Mouse (Mus musculus) erythroblast, embryonic 14.5 days (primary cell): ENCODE measurements around the gene Myl7. TPM values are rescaled to one million over a fixed set of nuclear protein-coding genes. Genes with fewer than 3 reads are reported as not detected.
"Not testable (repeated sequence)": the region's sequence is repeated elsewhere in the genome, so short reads cannot be mapped to it uniquely, and the experiment has no call there.

Experiments used
- H3K27me3 ChIP-seq: 2 replicates; pipeline ENCODE4 v1.6.1; 2012; ENCODE audit warnings: inconsistent platforms; ENCODE audit not compliant: control insufficient read depth
- H3K36me3 ChIP-seq: 2 replicates; pipeline ENCODE4 v1.6.1; 2012; ENCODE audit warnings: mild to moderate bottlenecking, inconsistent platforms; ENCODE audit not compliant: control insufficient read depth
- H3K4me1 ChIP-seq: 2 replicates; pipeline ENCODE4 v1.6.1; 2012; ENCODE audit warnings: inconsistent platforms; ENCODE audit not compliant: control insufficient read depth
- H3K4me3 ChIP-seq: replicated peaks from 2 replicates; pipeline ENCODE3; 2012; ENCODE audit warnings: moderate library complexity, mild to moderate bottlenecking, inconsistent platforms
- H3K9me3 ChIP-seq: 2 replicates; pipeline ENCODE4 v1.6.1; 2012; ENCODE audit warnings: low read length, inconsistent platforms, mixed read lengths; ENCODE audit not compliant: control insufficient read depth
- GATA1 ChIP-seq: IDR thresholded peaks from 2 replicates; pipeline ENCODE4 v1.6.1; 2012; ENCODE audit warnings: low read length, inconsistent platforms, mixed read lengths
- TAL1 ChIP-seq: IDR thresholded peaks from 3 replicates; pipeline ENCODE4 v1.6.1; 2012; ENCODE audit warnings: low read length, inconsistent platforms, mixed read lengths
- polyA plus RNA-seq: library from polyadenylated mRNA; stranded (reverse); fragments of >175 nt; gene quantifications from 2 replicates; pipeline ENCODE4 v1.2.3, GENCODE M21; 2012

The Myl7 gene
- polyA plus RNA-seq, 1 experiment = 0.56 TPM

DNA sequence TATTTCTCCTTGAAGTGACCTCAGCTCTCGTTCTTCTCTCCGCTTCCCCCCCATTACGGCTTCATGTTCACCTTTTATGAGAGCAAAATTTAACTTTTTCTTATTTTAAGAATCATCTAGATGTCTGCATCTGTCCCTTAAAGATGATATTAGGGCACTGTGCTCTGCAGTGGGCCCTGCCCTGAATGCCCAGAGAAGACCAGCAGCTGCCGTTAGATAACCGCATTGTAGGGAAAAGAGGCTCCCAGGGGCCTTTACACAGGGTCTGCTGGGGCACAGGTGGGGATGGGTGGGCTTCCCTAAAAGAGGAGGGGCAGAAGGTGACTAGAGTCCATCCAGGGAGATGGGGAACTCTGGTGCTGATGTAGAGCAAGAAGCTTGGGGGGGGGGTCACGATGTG lies 4.8 kb downstream of the Myl7 start:
- Histone ChIP-seq H3K4me3 (no peak overlapping the region), H3K27me3 (peaks cover 33% of the 10 kb centered on the region), H3K36me3 (no peaks in the 10 kb centered on the region), H3K9me3 (no peaks in the 10 kb centered on the region), H3K4me1 (peaks cover 52% of the 10 kb centered on the region)
- TF ChIP-seq GATA1 (no peak), TAL1 (no peak)

GRCm38 (mm10) chr11:5892810-5893368 lies 5.7 kb downstream of the Myl7 start:
- H3K27me3 ChIP-seq = peaks cover 24% of the 10 kb centered on the region

GRCm38 (mm10) chr11:5892151-5892591 lies 6.4 kb downstream of the Myl7 start:
- Histone ChIP-seq H3K4me3 (no peak overlapping the region), H3K27me3 (peaks cover 17% of the 10 kb centered on the region), H3K9me3 (no peaks in the 10 kb centered on the region), H3K4me1 (peaks cover 36% of the 10 kb centered on the region), H3K36me3 (no peaks in the 10 kb centered on the region)
- TF ChIP-seq TAL1 = no peak
- TF ChIP-seq GATA1 = no peak

More at GRCm38 (mm10) chr11:5892810-5893368, 5.7 kb downstream of the Myl7 start:
- no peaks in the 10 kb centered on the region for H3K9me3 ChIP-seq
- no peaks in the 10 kb centered on the region for H3K36me3 ChIP-seq
- TF ChIP-seq GATA1 (peak; percentile 38; the same call in 1 of the 2 replicates), TAL1 (no peak)
- peaks cover 43% of the 10 kb centered on the region for H3K4me1 ChIP-seq
- no peak overlapping the region for H3K4me3 ChIP-seq

DNA sequence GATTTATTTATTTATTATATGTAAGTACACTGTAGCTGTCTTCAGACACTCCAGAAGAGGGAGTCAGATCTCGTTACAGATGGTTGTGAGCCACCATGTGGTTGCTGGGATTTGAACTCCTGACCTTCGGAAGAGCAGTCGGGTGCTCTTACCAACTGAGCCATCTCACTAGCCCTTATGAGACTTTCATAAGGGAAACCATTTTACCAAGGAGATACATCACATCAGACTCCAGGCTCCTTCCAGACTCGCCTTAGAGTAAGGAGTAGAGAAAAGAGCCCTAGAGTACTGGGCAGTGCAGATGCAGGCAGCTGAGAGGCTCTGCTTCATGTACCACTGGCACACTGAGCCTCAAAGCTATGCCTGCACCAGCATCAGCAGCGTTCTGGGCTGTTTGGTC lies 10.0 kb downstream of the Myl7 start:
- not testable (repeated sequence) for H3K27me3 ChIP-seq, H3K9me3 ChIP-seq, H3K4me3 ChIP-seq, H3K36me3 ChIP-seq
- H3K4me1 ChIP-seq = peaks cover 20% of the 10 kb centered on the region

DNA sequence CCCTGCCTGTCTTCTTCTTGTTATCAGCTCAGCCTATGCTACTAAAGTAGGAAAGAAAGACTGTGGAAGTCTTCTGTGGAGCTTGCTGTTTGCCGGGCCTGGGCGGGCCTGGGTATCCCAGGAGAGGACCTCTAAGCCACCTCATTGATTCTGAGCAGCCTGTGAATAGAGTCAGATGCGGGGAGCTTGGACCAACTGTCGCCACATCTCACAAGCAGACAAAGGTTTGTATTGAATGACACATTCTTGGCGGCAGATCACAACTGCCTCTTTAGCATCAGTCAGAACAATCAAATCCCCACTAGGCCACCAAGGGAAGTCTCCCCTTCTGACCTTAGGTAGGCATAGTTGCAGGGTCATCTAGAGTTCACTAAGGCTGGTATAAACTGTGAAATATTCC lies 11.3 kb downstream of the Myl7 start:
- no peaks in the 10 kb centered on the region for H3K27me3 ChIP-seq
- no peak overlapping the region for H3K4me3 ChIP-seq
- peaks cover 12% of the 10 kb centered on the region for H3K4me1 ChIP-seq
- H3K9me3 ChIP-seq = no peaks in the 10 kb centered on the region
- TF ChIP-seq GATA1 (no peak), TAL1 (no peak)
- H3K36me3 ChIP-seq = no peaks in the 10 kb centered on the region

DNA sequence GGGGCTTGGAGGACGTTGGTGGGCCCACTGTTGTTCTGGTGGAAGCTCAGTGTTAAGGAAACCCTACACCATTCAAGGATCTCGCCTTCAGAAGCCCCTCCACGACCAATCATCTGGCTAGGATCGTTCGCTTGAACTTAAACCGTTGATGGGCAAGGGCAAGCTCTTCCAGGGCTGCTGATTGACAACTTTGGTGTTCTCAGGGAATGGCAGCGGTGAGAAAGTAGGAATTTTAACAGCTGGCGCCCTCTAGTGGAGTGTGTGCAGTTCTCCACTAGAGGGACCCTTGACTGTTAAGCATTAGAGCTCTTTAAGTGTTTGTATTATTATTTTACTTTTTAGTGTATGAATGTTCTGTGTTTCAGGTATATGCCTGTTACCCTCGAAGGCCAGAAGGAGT lies 12.4 kb downstream of the Myl7 start:
- Histone ChIP-seq H3K9me3 (no peaks in the 10 kb centered on the region), H3K36me3 (no peaks in the 10 kb centered on the region), H3K4me1 (peaks cover 5% of the 10 kb centered on the region; the same call in 1 of the 2 replicates), H3K4me3 (no peak overlapping the region), H3K27me3 (no peaks in the 10 kb centered on the region)
- TF ChIP-seq TAL1 (no peak), GATA1 (no peak)

- no peaks in the 10 kb centered on the region for H3K36me3 ChIP-seq
- H3K27me3 ChIP-seq = no peaks in the 10 kb centered on the region
- H3K4me1 ChIP-seq = peaks cover 25% of the 10 kb centered on the region
- no peak for TF ChIP-seq TAL1
- no peak for TF ChIP-seq GATA1
- H3K4me3 ChIP-seq = no peak overlapping the region
- H3K9me3 ChIP-seq = no peaks in the 10 kb centered on the region
These were observed 16.1 kb downstream of the Myl7 start for GRCm38 (mm10) chr11:5882518-5882917.

GRCm38 (mm10) chr11:5879905-5880304 lies 18.7 kb downstream of the Myl7 start:
- H3K27me3 ChIP-seq = no peaks in the 10 kb centered on the region
- peaks cover 20% of the 10 kb centered on the region for H3K36me3 ChIP-seq
- peaks cover 42% of the 10 kb centered on the region for H3K4me1 ChIP-seq
- no peaks in the 10 kb centered on the region for H3K9me3 ChIP-seq
- TF ChIP-seq TAL1 = no peak
- TF ChIP-seq GATA1 = no peak
- H3K4me3 ChIP-seq = no peak overlapping the region

GRCm38 (mm10) chr11:5878661-5879060 lies 19.9 kb downstream of the Myl7 start:
- Histone ChIP-seq H3K9me3 (no peaks in the 10 kb centered on the region), H3K4me1 (peaks cover 42% of the 10 kb centered on the region), H3K36me3 (peaks cover 33% of the 10 kb centered on the region), H3K4me3 (peak overlapping the region; percentile 92), H3K27me3 (no peaks in the 10 kb centered on the region)
- TF ChIP-seq TAL1 (no peak), GATA1 (no peak)
